Mouse (Mus musculus) MEL (cell line): ENCODE measurements around the gene Rps6ka1.

Source experiments
- CHD2 ChIP-seq: IDR thresholded peaks from 2 replicates; pipeline ENCODE4 v1.6.1; 2011; ENCODE audit warnings: low read length, improper control_type of control experiment
- CTCF ChIP-seq, 3 experiments: IDR thresholded peaks in 2 of 3; conservative IDR thresholded peaks in 1 of 3; 2 replicates each; pipeline ENCODE4 v1.5.1; 2011 to 2012; ENCODE audit warnings: low read length in 3 of 3, low read depth in 2 of 3, mild to moderate bottlenecking in 2 of 3, improper control_type of control experiment in 1 of 3, inconsistent platforms in 1 of 3, mixed read lengths in 1 of 3, moderate library complexity in 1 of 3; ENCODE audit not compliant: control insufficient read depth in 1 of 3, insufficient read depth in 1 of 3, poor library complexity in 1 of 3, severe bottlenecking in 1 of 3
- E2F4 ChIP-seq: IDR thresholded peaks from 2 replicates; pipeline ENCODE4 v1.6.1; 2011; ENCODE audit warnings: low read depth, low read length, improper control_type of control experiment, borderline replicate concordance
- EP300 ChIP-seq, 2 experiments: IDR thresholded peaks; 2 replicates each; pipeline ENCODE4 v1.6.1; 2011; ENCODE audit warnings: improper control_type of control experiment in 2 of 2, low read length in 2 of 2, low read depth in 1 of 2, mild to moderate bottlenecking in 1 of 2
- GABPA ChIP-seq: IDR thresholded peaks from 2 replicates; pipeline ENCODE4 v1.6.1; 2012; ENCODE audit warnings: low read depth, mild to moderate bottlenecking, inconsistent platforms, low read length, improper control_type of control experiment, moderate library complexity
- GATA1 ChIP-seq: IDR thresholded peaks from 2 replicates; pipeline ENCODE4 v1.6.1; 2011; ENCODE audit warnings: low read depth, low read length, improper control_type of control experiment
- HCFC1 ChIP-seq: IDR thresholded peaks from 2 replicates; pipeline ENCODE4 v1.6.1; 2012; ENCODE audit warnings: low read depth, mild to moderate bottlenecking, inconsistent platforms, low read length, improper control_type of control experiment, moderate library complexity
- JUND ChIP-seq: IDR thresholded peaks from 2 replicates; pipeline ENCODE4 v1.6.1; 2011; ENCODE audit warnings: low read depth, mild to moderate bottlenecking, improper control_type of control experiment, low read length
- MYC ChIP-seq: IDR thresholded peaks from 2 replicates; pipeline ENCODE4 v1.6.1; 2011; ENCODE audit warnings: low read depth, mild to moderate bottlenecking, low read length, improper control_type of control experiment, moderate library complexity
- POLR2A ChIP-seq, 2 experiments: IDR thresholded peaks; 2 replicates each; pipeline ENCODE4 v1.6.1; 2011 to 2012; ENCODE audit warnings: low read length in 2 of 2, mild to moderate bottlenecking in 2 of 2, control low read depth in 1 of 2, improper control_type of control experiment in 1 of 2, low read depth in 1 of 2, moderate library complexity in 1 of 2; ENCODE audit not compliant: control insufficient read depth in 1 of 2, insufficient read depth in 1 of 2, poor library complexity in 1 of 2
- SIN3A ChIP-seq: IDR thresholded peaks from 2 replicates; pipeline ENCODE4 v1.6.1; 2012; ENCODE audit warnings: low read length, improper control_type of control experiment, inconsistent platforms
- SMC3 ChIP-seq: IDR thresholded peaks from 2 replicates; pipeline ENCODE4 v1.6.1; 2011; ENCODE audit warnings: low read depth, low read length, improper control_type of control experiment
- TAL1 ChIP-seq: IDR thresholded peaks from 2 replicates; pipeline ENCODE4 v1.6.1; 2012; ENCODE audit warnings: mild to moderate bottlenecking, inconsistent platforms, low read length, moderate library complexity, mixed read lengths
- USF1 ChIP-seq: IDR thresholded peaks from 2 replicates; pipeline ENCODE4 v1.6.1; 2014; ENCODE audit warnings: low read depth, mild to moderate bottlenecking, inconsistent platforms, low read length, improper control_type of control experiment, moderate library complexity

DNA sequence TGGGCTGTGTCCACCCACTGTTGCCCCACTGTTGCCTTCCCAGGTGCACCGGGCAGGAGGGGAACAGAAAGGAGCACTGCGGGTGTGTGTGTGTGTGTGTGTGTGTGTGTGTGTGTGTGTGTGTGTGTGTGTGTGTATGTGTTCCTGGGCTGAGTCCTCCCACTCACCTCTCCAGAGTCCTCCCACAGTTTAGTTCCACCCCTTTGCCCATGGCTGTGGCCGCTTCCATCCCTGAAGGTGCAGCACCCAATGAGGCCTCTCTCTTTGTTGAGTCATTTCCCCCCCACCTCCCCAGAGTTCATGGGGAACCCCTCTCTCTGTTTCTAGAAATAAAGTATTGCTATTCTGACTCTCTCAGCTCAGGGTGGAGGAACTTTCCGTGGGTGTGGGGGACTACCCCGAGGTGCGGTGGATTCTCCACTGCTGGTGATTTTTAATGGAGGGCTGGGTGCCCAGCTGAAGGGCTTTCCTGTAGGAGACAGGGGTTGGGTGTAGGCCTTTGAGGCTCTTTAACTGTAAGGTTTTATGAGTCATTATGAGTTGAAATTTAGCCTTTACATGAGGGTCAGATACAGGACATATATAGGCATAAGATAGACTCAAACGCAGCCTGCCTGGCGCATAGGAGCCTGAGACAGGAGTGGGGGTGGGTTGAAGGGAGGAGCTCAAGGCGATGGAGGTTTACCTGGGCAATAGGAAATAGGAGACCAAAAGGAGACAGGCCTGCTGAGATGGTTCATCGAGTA is 44.4 kb downstream of the Rps6ka1 start:
- TF ChIP-seq CTCF (IDR thresholded peaks at IDR 0.05 in 2 of 3, conservative IDR thresholded peaks at IDR 0.05 in 1 of 3; ENCODE audit: control insufficient read depth in 1 of 3, insufficient read depth in 1 of 3, low read depth in 2 of 3, low read length in 3 of 3, poor library complexity in 1 of 3, severe bottlenecking in 1 of 3), result no peak
- TF ChIP-seq CHD2, result no peak
- TF ChIP-seq HCFC1, result no peak
- no peak for TF ChIP-seq POLR2A (IDR thresholded peaks at IDR 0.05; ENCODE audit: control insufficient read depth in 1 of 2, insufficient read depth in 1 of 2, low read depth in 1 of 2, low read length in 2 of 2, poor library complexity in 1 of 2)
- no peak for TF ChIP-seq JUND
- TF ChIP-seq SIN3A, result no peak
- TF ChIP-seq E2F4, result no peak
- TF ChIP-seq TAL1, result no peak
- no peak for TF ChIP-seq GABPA
- no peak for TF ChIP-seq SMC3
- TF ChIP-seq USF1, result no peak
- no peak for TF ChIP-seq MYC
- peak in 1 of 2 experiments; percentile 40; a peak in 2 of 4 replicates for TF ChIP-seq EP300 (IDR thresholded peaks at IDR 0.05; ENCODE audit: low read depth in 1 of 2, low read length in 2 of 2)
- TF ChIP-seq GATA1, result no peak
